Mouse (Mus musculus): ENCODE measurements around the gene Ubox5. TPM values are rescaled to one million over a fixed set of nuclear protein-coding genes. Genes with fewer than 3 reads are reported as not detected.
"Not testable (repeated sequence)": the region's sequence is repeated elsewhere in the genome, so short reads cannot be mapped to it uniquely, and the experiment has no call there.

The Ubox5 gene
- 1 to 10 TPM; 7.7 to 8.3 TPM for total RNA-seq (2021)
- long read RNA-seq, experiment 1, transcript Ubox5-201 (6 exons, 3,731 nt) = major isoform, 8 of 33 reads
- long read RNA-seq, experiment 1, partial matches to known transcripts = 9 of 33 reads
- long read RNA-seq, experiment 1, other reads (novel, unspliced or antisense) = 16 of 33 reads
- long read RNA-seq, experiment 2, transcript Ubox5-201 (6 exons, 3,731 nt) = major isoform, 9 of 38 reads
- long read RNA-seq, experiment 2, partial matches to known transcripts = 2 of 38 reads
- long read RNA-seq, experiment 2, other reads (novel, unspliced or antisense) = 27 of 38 reads

GRCm38 (mm10) chr2:130629839-130630203 lies at the start of gene Ubox5, which contains the start of gene Fastkd5:
TSS of gene Ubox5 (minus strand) at chr2:130630038.
TSS of gene Fastkd5 (minus strand) at chr2:130630027.
- intact Hi-C loops (cut with DNase I) = no loop called here
- DNase-seq (ENCODE audit: low spot score in 2 of 2) = peak; percentile 86 to 92

DNA sequence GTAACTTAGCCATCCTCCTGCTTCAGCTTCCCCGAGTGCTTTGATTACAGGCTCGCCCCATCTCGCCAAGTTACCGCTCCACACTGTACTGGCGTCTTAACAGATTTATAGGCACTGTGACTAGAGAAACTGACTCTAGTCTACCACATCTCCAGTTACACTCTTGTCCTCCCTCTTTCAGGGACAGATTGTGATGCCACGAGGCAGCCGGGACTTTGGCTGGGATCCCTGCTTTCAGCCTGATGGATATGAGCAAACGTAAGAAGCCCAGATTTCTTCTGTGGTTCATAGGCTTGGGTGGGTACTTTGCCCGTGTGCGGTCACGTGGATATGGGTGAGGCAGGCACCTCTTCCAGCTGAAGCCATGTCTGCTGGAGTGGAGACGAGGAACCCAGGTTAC lies 49.3 kb upstream of the Ubox5 start:
- DNase-seq (ENCODE audit: low spot score in 2 of 2) = no peak
- intact Hi-C loops (cut with DNase I) = no loop called here

DNA sequence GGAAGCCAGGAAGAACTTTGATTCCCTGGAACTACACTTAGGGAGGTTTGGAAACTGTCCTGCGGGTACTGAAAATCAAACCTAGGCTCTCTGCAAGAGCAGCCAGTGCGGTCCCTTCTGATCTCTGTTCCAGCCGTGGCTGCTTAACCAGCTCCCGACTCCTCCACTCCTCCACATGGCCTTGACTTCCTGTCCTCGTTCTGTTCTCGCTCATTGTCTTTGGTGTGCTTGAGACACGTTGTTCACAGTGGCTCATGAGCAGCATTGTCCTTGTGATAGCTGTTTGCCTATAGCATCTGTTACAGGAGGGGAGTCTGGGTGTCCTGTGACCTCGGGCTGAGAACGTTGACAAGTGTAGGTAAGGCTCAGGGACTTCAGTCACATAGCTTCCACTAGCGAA lies 47.4 kb upstream of the Ubox5 start:
- intact Hi-C loops (cut with DNase I) = no loop called here
- DNase-seq (ENCODE audit: low spot score in 2 of 2) = no peak

DNA sequence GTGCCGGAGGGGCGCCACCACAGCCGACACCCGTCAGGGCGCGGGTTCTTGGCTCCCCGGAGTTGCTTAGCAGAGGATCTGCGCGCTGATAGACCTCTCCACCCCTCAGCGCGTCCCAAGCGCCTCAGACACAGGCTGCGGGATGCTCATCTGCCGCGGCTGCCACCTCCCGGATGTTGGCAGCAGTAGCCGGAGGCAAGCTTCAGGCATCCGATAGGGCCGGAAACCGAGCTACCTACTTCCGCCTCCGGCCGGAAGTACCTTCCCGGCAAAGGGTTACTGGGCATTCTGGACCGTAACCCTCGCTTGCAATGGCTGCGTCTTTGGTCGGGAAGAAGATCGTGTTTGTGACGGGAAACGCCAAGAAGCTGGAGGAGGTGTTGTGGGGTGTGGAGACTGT lies 37.7 kb upstream of the Ubox5 start, which contains the start of gene Itpa:
Itpa (plus strand) TSS at position 52 of the 400 bp plus-strand sequence.
- intact Hi-C loops (cut with DNase I) = no loop called here
- peak; percentile 85 for DNase-seq (ENCODE audit: low spot score in 2 of 2)

DNA sequence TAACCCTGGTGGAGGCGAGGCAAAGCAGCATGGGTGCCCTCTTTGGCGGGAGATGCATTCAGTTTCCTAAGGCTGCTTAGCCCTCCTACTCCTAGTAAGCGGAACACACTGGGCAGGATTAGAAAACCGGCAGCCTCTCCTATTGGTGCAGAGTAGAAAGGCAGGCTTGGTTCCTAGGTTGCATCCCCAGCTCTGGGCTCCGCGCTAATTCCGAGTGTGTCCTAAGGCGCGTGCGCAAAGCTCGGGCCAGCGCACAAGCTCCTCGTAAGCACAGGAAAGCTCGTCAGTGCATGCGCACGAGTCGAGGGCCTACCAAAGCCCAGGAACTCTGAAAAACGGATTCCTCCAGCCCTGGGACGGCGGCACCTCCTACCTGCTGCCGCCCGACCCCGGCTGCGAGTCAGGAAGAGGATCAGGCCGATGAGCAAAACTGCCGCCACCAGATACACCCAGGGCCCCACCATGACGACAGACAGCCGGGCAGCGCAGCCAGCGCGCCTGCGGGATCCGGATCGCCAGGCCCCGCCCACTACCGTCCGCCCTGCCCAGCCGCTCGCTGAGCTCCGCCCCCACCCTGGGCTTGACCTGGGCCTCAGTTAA lies 34.4 kb upstream of the Ubox5 start, which contains the start of gene Ddrgk1:
Ddrgk1 (minus strand) TSS at position 558 of the 600 bp plus-strand sequence.
- DNase-seq (ENCODE audit: low spot score in 2 of 2) = peak; percentile 94 to 98
- intact Hi-C loops (cut with DNase I) = loop anchor here (5.0 kb wide), 1 partner anchor 102 kb away; the partner anchor contains the start of gene Mrps26

DNA sequence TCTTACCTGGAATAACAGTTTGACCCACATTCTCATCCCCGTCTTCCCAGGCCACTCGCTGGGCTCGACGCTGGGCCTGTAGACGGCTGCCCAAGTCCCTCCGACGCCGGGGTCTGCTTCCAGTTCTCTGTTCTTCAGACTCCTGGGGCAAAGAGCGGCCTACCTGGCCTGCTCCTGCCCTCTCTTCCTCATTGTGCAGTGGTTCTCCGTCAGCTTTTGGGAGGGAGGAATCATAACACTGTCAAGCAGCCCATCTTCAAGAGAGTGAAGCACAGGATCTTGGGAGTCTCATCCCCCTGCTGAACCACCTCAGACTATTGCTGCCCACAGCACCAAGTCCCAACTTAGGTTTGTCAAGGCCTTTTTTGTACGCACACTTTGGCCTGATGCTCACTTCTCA lies 33.5 kb upstream of the Ubox5 start:
- intact Hi-C loops (cut with DNase I) = loop anchor here (5.0 kb wide), 1 partner anchor 101 kb away; the partner anchor contains the start of gene Mrps26
- no peak for DNase-seq (ENCODE audit: low spot score in 2 of 2)

- DNase-seq (ENCODE audit: low spot score in 2 of 2) = no peak
- intact Hi-C loops (cut with DNase I) = no loop called here
These were observed 28.7 kb upstream of the Ubox5 start for GRCm38 (mm10) chr2:130658530-130658929.

DNA sequence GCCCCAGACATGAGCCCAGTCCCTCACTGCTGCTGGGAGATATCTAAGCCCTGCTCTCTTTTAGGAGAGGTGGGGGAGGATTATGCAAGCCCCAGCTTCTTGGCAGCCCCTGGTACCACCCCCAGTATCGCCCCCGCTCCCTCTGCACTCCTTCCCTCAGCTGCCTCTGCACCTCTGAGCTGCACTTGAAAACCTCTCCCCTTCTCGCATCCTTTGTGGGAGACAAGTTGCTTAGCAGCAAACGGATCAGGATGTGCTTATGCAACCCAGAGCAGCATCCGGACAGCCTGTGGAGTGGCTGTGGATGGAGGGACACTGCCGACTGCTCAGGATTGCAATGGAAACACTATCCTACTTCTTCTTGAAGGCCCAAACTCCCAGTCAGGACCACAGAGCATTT lies 27.7 kb upstream of the Ubox5 start:
- intact Hi-C loops (cut with DNase I) = no loop called here
- peak; percentile 76 to 86 for DNase-seq (ENCODE audit: low spot score in 2 of 2)

DNA sequence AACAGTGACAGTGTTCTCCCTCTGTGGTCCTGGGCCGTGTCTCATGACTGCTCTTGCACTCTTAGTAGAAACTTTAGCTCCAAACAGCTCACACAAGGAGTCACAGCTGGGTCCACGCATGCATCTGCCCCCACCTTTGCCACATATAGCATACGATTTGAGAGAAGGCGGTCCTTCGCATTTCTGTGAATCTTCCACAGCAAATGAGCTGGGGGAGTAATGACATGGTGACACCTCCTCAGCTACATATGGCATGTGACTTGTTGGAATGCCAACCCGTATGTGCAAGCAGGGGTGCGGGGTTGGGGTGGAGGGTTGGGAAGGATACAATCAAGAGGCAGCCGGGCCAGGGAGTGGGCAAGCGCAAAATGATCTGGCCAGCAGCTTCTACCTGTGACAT lies 26.7 kb upstream of the Ubox5 start:
- intact Hi-C loops (cut with DNase I) = no loop called here
- peak; percentile 49 to 79 for DNase-seq (ENCODE audit: low spot score in 2 of 2)

- no peak for DNase-seq (ENCODE audit: low spot score in 2 of 2)
These were observed 26.0 kb upstream of the Ubox5 start for GRCm38 (mm10) chr2:130655660-130656339.

DNA sequence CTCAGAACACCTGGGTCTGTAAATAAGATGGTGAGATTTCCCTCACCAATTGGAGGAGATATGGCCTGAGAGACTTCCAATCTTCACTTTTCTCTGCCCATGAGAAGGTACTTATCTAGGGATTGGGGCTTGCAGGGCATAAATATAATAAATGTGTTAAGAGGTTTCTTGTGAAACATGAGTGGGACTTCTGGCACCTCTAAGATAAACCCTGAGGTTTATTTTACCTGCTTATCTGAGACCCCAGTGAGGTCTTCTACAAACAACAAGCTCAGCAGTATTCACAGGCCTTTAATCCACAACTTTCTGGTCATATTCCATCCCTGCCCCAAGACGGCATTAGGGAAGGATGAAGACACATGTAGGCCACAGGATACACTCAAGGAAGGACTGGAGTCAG lies 23.9 kb upstream of the Ubox5 start:
- intact Hi-C loops (cut with DNase I) = no loop called here
- no peak for DNase-seq (ENCODE audit: low spot score in 2 of 2)

More at GRCm38 (mm10) chr2:130655660-130656339, 26.0 kb upstream of the Ubox5 start:
- intact Hi-C loops (cut with DNase I) = no loop called here

GRCm38 (mm10) chr2:130653303-130653702 lies 23.5 kb upstream of the Ubox5 start:
- intact Hi-C loops (cut with DNase I) = no loop called here
- DNase-seq (ENCODE audit: low spot score in 2 of 2) = peak in 1 of 2 experiments; percentile 53

DNA sequence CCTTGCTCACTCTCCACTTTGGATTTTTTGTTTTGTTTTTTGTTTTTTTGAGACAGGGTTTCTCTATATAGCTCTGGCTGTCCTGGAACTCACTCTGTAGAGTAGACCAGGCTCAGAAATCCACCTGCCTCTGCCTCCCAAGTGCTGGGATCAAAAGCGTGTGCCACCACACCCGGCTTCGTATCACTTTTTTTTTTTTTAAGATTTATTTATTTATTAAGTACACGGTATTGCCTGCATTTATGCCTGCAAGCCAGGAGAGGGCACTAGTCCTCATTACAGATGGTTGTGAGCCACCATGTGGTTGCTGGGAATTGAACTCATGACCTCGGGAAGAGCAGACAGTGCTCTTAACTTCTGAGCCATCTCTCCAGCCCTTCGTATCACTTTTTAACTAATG lies 19.2 kb upstream of the Ubox5 start:
- intact Hi-C loops (cut with DNase I); DNase-seq (ENCODE audit: low spot score in 2 of 2): not testable (repeated sequence)

GRCm38 (mm10) chr2:130645198-130645597 lies 15.4 kb upstream of the Ubox5 start:
- no peak for DNase-seq (ENCODE audit: low spot score in 2 of 2)
- intact Hi-C loops (cut with DNase I) = no loop called here

GRCm38 (mm10) chr2:130642684-130643369 lies 13.0 kb upstream of the Ubox5 start, which contains the start of gene Lzts3:
TSS of gene Lzts3 (minus strand) at chr2:130642803.
- peak; percentile 89 to 90 for DNase-seq (ENCODE audit: low spot score in 2 of 2)
- intact Hi-C loops (cut with DNase I) = no loop called here

- intact Hi-C loops (cut with DNase I) = no loop called here
- peak in 1 of 2 experiments; percentile 53 for DNase-seq (ENCODE audit: low spot score in 2 of 2)
These were observed 12.4 kb upstream of the Ubox5 start for GRCm38 (mm10) chr2:130642197-130642660.

- intact Hi-C loops (cut with DNase I) = no loop called here
- no peak for DNase-seq (ENCODE audit: low spot score in 2 of 2)
These were observed 11.7 kb upstream of the Ubox5 start for GRCm38 (mm10) chr2:130641351-130642025.

DNA sequence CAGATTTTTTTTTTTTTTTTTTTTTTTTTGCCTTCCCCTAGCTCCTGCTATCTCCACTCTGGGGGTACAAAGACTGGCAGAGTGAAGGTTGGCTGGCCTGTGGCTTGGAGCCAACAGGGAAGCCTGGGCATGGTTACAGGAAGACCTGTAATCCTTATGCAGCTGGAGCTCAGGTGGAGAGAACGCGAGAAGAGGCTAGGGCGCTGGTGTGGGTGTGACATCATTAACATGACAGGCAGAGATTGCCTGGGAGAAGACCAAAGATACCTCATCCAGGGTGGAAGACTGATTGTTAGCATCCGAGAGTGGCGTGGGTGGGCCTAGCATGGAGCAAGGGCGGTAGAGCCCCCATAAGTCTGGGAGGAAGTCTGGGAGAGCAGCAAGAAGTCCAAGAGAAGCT lies 9.4 kb upstream of the Ubox5 start:
- intact Hi-C loops (cut with DNase I) = no loop called here
- DNase-seq (ENCODE audit: low spot score in 2 of 2) = no peak

DNA sequence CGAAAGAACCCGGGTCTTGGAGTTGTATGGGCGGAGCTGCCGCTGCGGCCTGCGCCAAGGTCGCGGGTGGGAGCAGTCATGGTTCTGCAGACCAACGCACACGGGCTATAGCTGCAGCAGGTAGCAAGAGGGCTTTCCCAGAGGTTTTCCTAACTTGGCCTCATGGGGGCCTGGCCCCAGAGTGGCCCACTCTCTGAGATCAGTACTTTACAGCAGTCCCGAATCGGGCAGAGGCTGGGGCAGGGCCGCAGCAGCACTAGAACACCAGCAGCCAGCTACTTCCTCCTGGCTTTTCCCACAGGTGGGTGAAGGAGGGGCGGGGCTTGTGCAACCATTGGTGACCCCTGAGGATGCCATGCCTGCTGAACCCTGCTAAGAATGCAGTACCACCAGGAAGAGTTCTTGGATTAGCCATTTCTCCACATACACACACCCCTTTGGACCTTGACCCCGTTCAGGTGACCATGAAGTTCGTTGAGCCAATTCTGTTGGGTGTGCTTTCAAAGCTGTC lies 8.3 kb upstream of the Ubox5 start:
- intact Hi-C loops (cut with DNase I) = no loop called here
- DNase-seq (ENCODE audit: low spot score in 2 of 2) = no peak

Data from left cerebral cortex, postnatal 14 days (tissue).